Mouse (Mus musculus) ES-CJ7 (cell line): ENCODE data around the gene Insig1.

Source experiments
- DNase-seq: peaks from one replicate; pipeline ENCODE4 v3.0.0; 2011; ENCODE audit warnings: low read depth, low spot score

The Insig1 gene

GRCm38 (mm10) chr5:28118531-28118925 lies 47.4 kb downstream of the Insig1 start:
- peak; percentile 14 for DNase-seq

GRCm38 (mm10) chr5:28119576-28119975 lies 48.4 kb downstream of the Insig1 start:
- no peak for DNase-seq

GRCm38 (mm10) chr5:28122491-28123454 lies 51.6 kb downstream of the Insig1 start:
- DNase-seq, result peak; percentile 83

- DNase-seq, result no peak
These were observed 52.3 kb downstream of the Insig1 start for GRCm38 (mm10) chr5:28123455-28123825.

- peak; percentile 9 for DNase-seq
These were observed 53.4 kb downstream of the Insig1 start for GRCm38 (mm10) chr5:28124321-28125230.
